27 mouse cellular contexts compared by ENCODE assay signal in genomic region chr2:178751247-178751646, GRCm38 (mm10).
DNase-seq lines count a peak whose midpoint lies in the region; ATAC-seq and TF ChIP-seq lines count a peak whose summit lies in the region.
"Had no signal": no experiment of that assay in that cellular context is flagged by ENCODE, and none has a peak within 500 bp of the region (broad histone marks: within the 10 kb centered on the region; RNA-seq: fewer than 3 reads in every experiment).

No protein-coding gene starts in this region.

- peak; percentile 28 for DNase-seq in heart, adult 11 months
- no peak for DNase-seq in left cerebral cortex, adult 2 months (ENCODE audit: extremely low spot score in 1 of 2, low spot score in 2 of 2)
- DNase-seq in left cerebral cortex, adult 8-10 months (ENCODE audit: low spot score in 2 of 2): no peak
- no peak for DNase-seq in midbrain, postnatal 0 days (ENCODE audit: low spot score)
- no peak for DNase-seq in midbrain, embryonic 11.5 days (ENCODE audit: low spot score, missing footprints)
- no peak for DNase-seq in stomach, postnatal 0 days (ENCODE audit: low spot score)
- DNase-seq: adrenal gland, postnatal 14 days; cerebellum, adult 11 months; cerebellum, adult 9-11 months; gastrocnemius, postnatal 14 days; heart, adult 18-20 months; kidney, adult 9 months; layer of hippocampus, adult 9-11 months; liver, embryonic 13.5 days; retina, postnatal 1 day; right cerebral cortex, postnatal 25 days; spleen, adult 18-20 months; thymus, postnatal 14 days had no signal

- no peak for TF ChIP-seq EP300 in stomach, postnatal 0 days (optimal IDR thresholded peaks at IDR 0.05)

- H3K4me2 ChIP-seq in heart, embryonic 11.5 days: no peak overlapping the region
- H3K4me2 ChIP-seq in midbrain, postnatal 0 days (ENCODE audit: low read depth, low read length, poor library complexity, severe bottlenecking): no peak overlapping the region
- no peak overlapping the region for H3K4me2 ChIP-seq in midbrain, embryonic 11.5 days
- H3K4me2 ChIP-seq in stomach, postnatal 0 days (replicated peaks; ENCODE audit: low read depth): no peak overlapping the region
- H3K4me2 ChIP-seq in heart, embryonic 12.5 days: no peak overlapping the region
- H3K4me2 ChIP-seq: embryonic facial prominence, embryonic 13.5 days; forebrain, embryonic 13.5 days; hindbrain, embryonic 12.5 days; liver, embryonic 13.5 days; midbrain, embryonic 13.5 days had no signal

- no peak for ATAC-seq in heart, embryonic 11.5 days (replicated peaks; ENCODE audit: insufficient number of reproducible peaks, low FRiP score, low TSS enrichment)
- ATAC-seq in midbrain, postnatal 0 days (ENCODE audit: low FRiP score): no peak
- no peak for ATAC-seq in midbrain, embryonic 11.5 days (ENCODE audit: low FRiP score)
- ATAC-seq in stomach, postnatal 0 days (ENCODE audit: low FRiP score, low TSS enrichment): no peak
- no peak for ATAC-seq in heart, embryonic 12.5 days (ENCODE audit: insufficient number of reproducible peaks, low FRiP score)
- ATAC-seq: CD4-positive, CD25-positive, alpha-beta regulatory T cell, adult 4 months; forebrain, embryonic 13.5 days; inflammation-experienced regulatory T-cells, adult 6 months; midbrain, embryonic 13.5 days had no signal

- H3K9ac ChIP-seq in heart, embryonic 11.5 days (ENCODE audit: low read depth, low read length): no peak overlapping the region
- H3K9ac ChIP-seq in midbrain, postnatal 0 days (replicated peaks; ENCODE audit: low read length, poor library complexity, severe bottlenecking): no peak overlapping the region
- H3K9ac ChIP-seq in midbrain, embryonic 11.5 days (ENCODE audit: low read length): no peak overlapping the region
- H3K9ac ChIP-seq in stomach, postnatal 0 days (ENCODE audit: low read length): no peak overlapping the region
- H3K9ac ChIP-seq in heart, embryonic 12.5 days: no peak overlapping the region
- H3K9ac ChIP-seq: embryonic facial prominence, embryonic 13.5 days; forebrain, embryonic 13.5 days; hindbrain, embryonic 12.5 days; liver, embryonic 13.5 days; midbrain, embryonic 13.5 days had no signal

- no peaks in the 10 kb centered on the region for H3K27me3 ChIP-seq in heart, embryonic 11.5 days (ENCODE audit: control insufficient read depth, insufficient read depth, low read length)
- H3K27me3 ChIP-seq in midbrain, postnatal 0 days (ENCODE audit: insufficient read depth, low read length): no peaks in the 10 kb centered on the region
- no peaks in the 10 kb centered on the region for H3K27me3 ChIP-seq in midbrain, embryonic 11.5 days (ENCODE audit: control insufficient read depth, insufficient read depth, low read length)
- no peaks in the 10 kb centered on the region for H3K27me3 ChIP-seq in stomach, postnatal 0 days (ENCODE audit: control insufficient read depth, insufficient read depth, low read length)
- H3K27me3 ChIP-seq in heart, embryonic 12.5 days (replicated peaks): no peaks in the 10 kb centered on the region
- H3K27me3 ChIP-seq: embryonic facial prominence, embryonic 13.5 days; forebrain, embryonic 13.5 days; hindbrain, embryonic 12.5 days; liver, embryonic 13.5 days; midbrain, embryonic 13.5 days had no signal

- H3K9me3 ChIP-seq in heart, embryonic 11.5 days (replicated peaks; ENCODE audit: control insufficient read depth, low read length): no peaks in the 10 kb centered on the region
- no peaks in the 10 kb centered on the region for H3K9me3 ChIP-seq in midbrain, postnatal 0 days (ENCODE audit: low read length)
- no peaks in the 10 kb centered on the region for H3K9me3 ChIP-seq in midbrain, embryonic 11.5 days (ENCODE audit: control insufficient read depth, low read length)
- no peaks in the 10 kb centered on the region for H3K9me3 ChIP-seq in stomach, postnatal 0 days (ENCODE audit: control insufficient read depth, low read length)
- H3K9me3 ChIP-seq in heart, embryonic 12.5 days (replicated peaks): no peaks in the 10 kb centered on the region
- H3K9me3 ChIP-seq: embryonic facial prominence, embryonic 13.5 days; forebrain, embryonic 13.5 days; hindbrain, embryonic 12.5 days; limb, embryonic 10.5 days; liver, embryonic 13.5 days; midbrain, embryonic 13.5 days had no signal

- intact Hi-C loops in left cerebral cortex, adult 2 months (cut with DNase I): loop anchor here (2.0 to 5.0 kb wide), 2 partner anchors 120 to 179 kb away; no protein-coding TSS in a partner anchor

- peak; percentile 41 for TF ChIP-seq CTCF in left cerebral cortex, adult 2 months (IDR thresholded peaks at IDR 0.05)
- TF ChIP-seq CTCF in midbrain, postnatal 0 days (IDR thresholded peaks at IDR 0.05): peak; percentile 14; the same call in 1 of the 2 replicates
- TF ChIP-seq CTCF in stomach, postnatal 0 days (IDR thresholded peaks at IDR 0.05; ENCODE audit: low read depth): peak; percentile 52

- H3K27ac ChIP-seq in heart, embryonic 11.5 days (ENCODE audit: low read depth, low read length): no peak overlapping the region
- no peak overlapping the region for H3K27ac ChIP-seq in left cerebral cortex, adult 2 months
- no peak overlapping the region for H3K27ac ChIP-seq in midbrain, postnatal 0 days (ENCODE audit: low read depth, low read length)
- no peak overlapping the region for H3K27ac ChIP-seq in midbrain, embryonic 11.5 days (ENCODE audit: low read depth, low read length)
- H3K27ac ChIP-seq in stomach, postnatal 0 days (replicated peaks): no peak overlapping the region
- no peak overlapping the region for H3K27ac ChIP-seq in heart, embryonic 12.5 days (ENCODE audit: poor library complexity, severe bottlenecking)
- H3K27ac ChIP-seq: embryonic facial prominence, embryonic 13.5 days; forebrain, embryonic 13.5 days; hindbrain, embryonic 12.5 days; limb, embryonic 10.5 days; liver, embryonic 13.5 days; midbrain, embryonic 13.5 days had no signal

- 57% methylated on average over 1 of the region's 1 CpGs for WGBS in heart, embryonic 11.5 days (ENCODE audit: insufficient replicate concordance)
- 83% methylated on average over 1 of the region's 1 CpGs for WGBS in midbrain, postnatal 0 days
- WGBS in midbrain, embryonic 11.5 days: 80% methylated on average over 1 of the region's 1 CpGs
- 50% methylated on average over 1 of the region's 1 CpGs for WGBS in stomach, postnatal 0 days
- WGBS in heart, embryonic 12.5 days: 69% methylated on average over 1 of the region's 1 CpGs

- H3K4me1 ChIP-seq in heart, embryonic 11.5 days (ENCODE audit: control insufficient read depth, insufficient read depth, low read length): no peaks in the 10 kb centered on the region
- no peaks in the 10 kb centered on the region for H3K4me1 ChIP-seq in midbrain, postnatal 0 days (ENCODE audit: insufficient read depth, low read length)
- no peaks in the 10 kb centered on the region for H3K4me1 ChIP-seq in midbrain, embryonic 11.5 days (ENCODE audit: control insufficient read depth, insufficient read depth, low read length)
- H3K4me1 ChIP-seq in stomach, postnatal 0 days (replicated peaks; ENCODE audit: control insufficient read depth, insufficient read depth): no peaks in the 10 kb centered on the region
- H3K4me1 ChIP-seq in heart, embryonic 12.5 days (replicated peaks): no peaks in the 10 kb centered on the region
- H3K4me1 ChIP-seq: forebrain, embryonic 13.5 days; hindbrain, embryonic 12.5 days; liver, embryonic 13.5 days; midbrain, embryonic 13.5 days had no signal

- H3K36me3 ChIP-seq in heart, embryonic 11.5 days (ENCODE audit: control insufficient read depth, insufficient read depth, low read length): no peaks in the 10 kb centered on the region
- no peaks in the 10 kb centered on the region for H3K36me3 ChIP-seq in midbrain, postnatal 0 days (ENCODE audit: insufficient read depth, low read length)
- no peaks in the 10 kb centered on the region for H3K36me3 ChIP-seq in midbrain, embryonic 11.5 days (ENCODE audit: control insufficient read depth, insufficient read depth, low read length)
- no peaks in the 10 kb centered on the region for H3K36me3 ChIP-seq in stomach, postnatal 0 days (ENCODE audit: control insufficient read depth, insufficient read depth, low read length)
- no peaks in the 10 kb centered on the region for H3K36me3 ChIP-seq in heart, embryonic 12.5 days
- H3K36me3 ChIP-seq: embryonic facial prominence, embryonic 13.5 days; hindbrain, embryonic 12.5 days; limb, embryonic 10.5 days; liver, embryonic 13.5 days; midbrain, embryonic 13.5 days had no signal

- no peak overlapping the region for H3K4me3 ChIP-seq in heart, embryonic 11.5 days (ENCODE audit: low read depth, low read length)
- H3K4me3 ChIP-seq in left cerebral cortex, adult 2 months: no peak overlapping the region
- H3K4me3 ChIP-seq in midbrain, postnatal 0 days (ENCODE audit: low read depth, low read length): no peak overlapping the region
- no peak overlapping the region for H3K4me3 ChIP-seq in midbrain, embryonic 11.5 days (ENCODE audit: low read depth, low read length)
- H3K4me3 ChIP-seq in stomach, postnatal 0 days (ENCODE audit: low read depth, low read length): no peak overlapping the region
- H3K4me3 ChIP-seq in heart, embryonic 12.5 days: no peak overlapping the region
- H3K4me3 ChIP-seq: embryonic facial prominence, embryonic 13.5 days; forebrain, embryonic 13.5 days; hindbrain, embryonic 12.5 days; limb, embryonic 10.5 days; liver, embryonic 13.5 days; midbrain, embryonic 13.5 days had no signal
